Mouse (Mus musculus): Measurements from ENCODE around the gene Skp2.

Skp2 gene

DNA sequence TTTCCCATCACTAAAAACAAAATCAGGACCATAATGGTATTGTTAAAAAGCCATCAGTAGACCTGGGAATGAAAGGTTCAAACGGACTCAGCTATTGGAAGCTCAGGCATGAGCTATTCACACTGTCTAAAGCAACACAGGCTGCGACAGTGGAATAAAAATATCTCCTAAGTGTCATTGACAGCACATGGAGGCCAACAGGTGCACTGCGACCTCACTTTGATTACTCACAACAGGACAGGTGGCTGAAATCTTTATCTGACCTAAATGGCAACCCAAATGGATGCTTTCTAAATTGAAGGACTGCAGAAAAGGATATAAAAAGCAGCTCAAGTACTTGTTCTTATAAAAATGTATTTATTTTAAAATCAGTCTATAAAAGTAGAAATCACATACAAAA is 43.6 kb downstream of the Skp2 start:
- DNase-seq, result no peak

DNA sequence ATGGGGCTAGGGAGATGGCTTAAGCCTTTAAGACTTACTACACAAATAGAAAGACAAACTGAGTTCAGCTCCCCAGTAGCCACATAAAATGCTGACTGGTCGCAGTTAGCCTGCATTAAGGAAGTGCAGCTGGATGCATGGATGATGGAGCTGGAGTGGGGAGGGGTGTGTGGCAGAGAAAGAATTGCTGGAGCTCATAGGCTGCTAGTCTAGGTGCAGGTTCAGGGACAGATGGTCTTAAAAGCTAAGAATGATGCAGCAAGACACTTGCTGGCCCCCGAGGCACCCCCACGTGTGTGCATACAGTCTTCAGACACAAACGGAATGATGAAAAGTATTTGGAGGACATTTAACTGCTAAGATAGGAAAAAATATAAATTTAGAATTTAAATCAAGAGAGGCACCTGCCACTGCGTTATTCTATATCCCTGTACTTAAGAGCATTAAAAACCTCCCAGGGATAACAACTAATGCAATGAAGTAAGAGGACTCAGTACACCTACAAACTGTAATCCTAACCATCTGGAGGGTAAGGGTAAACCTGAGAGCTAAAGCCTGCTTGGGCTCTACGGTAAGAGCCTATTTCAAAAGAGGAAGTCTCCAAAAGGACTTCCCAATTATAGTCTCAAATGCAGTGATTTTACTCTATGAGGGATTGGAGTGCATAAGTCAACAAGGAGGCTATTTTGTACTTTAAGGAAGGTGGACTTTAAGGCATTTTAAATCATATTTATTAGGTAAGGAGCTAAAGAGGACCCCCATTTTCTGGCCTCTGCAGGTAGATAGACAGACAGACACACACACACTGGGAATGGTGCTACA is 44.5 kb downstream of the Skp2 start:
- DNase-seq, result no peak

DNA sequence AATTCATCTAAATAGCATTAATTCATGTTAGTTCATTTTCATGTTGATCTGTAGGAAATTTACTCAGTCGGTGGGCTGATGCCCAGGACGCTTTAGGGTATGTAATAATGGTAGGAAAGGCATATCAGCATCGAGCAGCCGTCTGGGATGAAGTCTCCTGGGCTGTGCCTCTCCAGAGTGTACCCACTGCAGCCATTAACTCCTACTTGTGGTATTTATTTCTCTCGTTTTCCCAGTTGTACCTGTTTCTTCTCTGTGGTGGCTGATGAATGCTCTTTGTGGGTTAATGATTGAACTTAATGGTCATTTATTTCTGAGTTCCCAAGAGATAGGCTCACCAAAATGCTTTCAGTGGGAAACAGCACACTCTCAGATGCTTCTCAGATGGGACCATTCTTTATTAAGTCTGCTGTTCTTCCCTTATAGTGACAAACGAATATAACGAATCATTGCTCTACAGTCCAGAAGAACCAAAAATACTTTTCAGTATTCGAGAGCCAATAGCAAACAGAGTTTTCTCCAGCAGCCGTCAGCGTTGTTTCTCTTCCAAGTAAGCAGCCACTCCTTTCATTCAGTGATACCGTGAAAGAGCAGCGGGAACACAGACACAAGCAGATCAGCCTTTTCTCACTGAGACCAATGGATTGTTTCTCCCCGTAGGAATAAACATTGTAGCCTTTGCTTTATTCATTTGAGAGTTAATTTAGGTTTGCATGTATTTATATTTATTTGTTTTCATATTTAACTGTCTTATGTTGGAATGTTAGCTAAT is 48.7 kb downstream of the Skp2 start:
- DNase-seq, result no peak

GRCm38 (mm10) chr15:9100446-9101077 is 54.7 kb downstream of the Skp2 start:
- peak; percentile 21 for DNase-seq

DNA sequence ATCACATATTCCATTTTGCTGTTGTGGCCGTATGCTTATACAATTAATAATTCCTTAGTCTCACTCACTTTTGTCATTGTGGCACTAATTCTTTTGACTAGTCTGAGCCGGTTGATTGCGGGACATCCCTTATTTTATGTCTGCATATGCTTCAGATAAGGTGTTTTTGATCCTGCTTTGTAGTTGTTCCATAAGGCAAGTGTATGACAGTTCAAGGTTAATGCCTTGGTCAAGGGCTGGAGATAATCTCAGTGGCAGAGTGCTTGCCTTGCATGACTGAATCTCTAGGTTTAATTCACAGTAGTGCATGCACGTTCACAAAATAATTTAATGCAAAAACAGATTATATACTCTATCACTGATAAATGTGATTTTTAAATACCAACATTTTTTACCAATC is 58.4 kb downstream of the Skp2 start:
- DNase-seq, result no peak

- DNase-seq, result peak; percentile 64
These were observed 60.9 kb downstream of the Skp2 start for GRCm38 (mm10) chr15:9094366-9094750.

DNA sequence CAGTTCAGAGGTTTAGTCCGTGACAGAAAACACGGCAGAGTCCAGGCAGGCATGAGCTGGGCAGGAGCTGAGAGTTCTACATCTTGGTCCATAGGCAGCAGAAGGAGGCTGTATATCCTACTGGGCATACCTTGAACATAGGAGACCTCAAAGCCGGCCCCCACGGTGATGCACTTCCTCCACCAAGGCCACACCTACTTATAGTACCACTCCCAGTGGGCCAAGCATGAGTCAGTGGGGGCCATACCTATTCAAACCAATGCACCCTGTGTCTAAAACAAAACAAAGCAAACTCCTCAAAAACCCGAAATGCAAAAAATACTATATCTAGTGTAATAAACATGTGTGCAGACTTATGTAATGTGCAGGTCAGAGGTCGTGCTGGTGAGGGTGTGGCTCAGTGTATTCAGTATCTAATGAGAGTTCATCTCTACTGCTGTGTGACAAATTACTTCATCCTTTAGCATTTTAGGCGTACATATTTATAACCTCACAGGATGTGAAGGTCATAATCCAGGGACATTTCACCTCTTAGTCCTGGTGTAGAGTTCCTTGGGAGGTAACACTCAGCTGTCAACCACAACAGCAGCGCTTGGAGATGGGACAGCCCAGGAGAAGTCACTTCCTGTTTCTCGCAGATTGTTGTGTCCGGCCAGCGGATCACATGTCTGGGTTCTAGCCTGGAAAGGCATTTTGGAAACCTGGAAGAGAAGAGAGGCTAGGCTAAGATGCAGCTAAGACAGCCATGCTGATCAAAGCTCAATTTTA is 61.4 kb downstream of the Skp2 start:
- no peak for DNase-seq

GRCm38 (mm10) chr15:9090662-9091061 is 64.6 kb downstream of the Skp2 start:
- no peak for DNase-seq

DNA sequence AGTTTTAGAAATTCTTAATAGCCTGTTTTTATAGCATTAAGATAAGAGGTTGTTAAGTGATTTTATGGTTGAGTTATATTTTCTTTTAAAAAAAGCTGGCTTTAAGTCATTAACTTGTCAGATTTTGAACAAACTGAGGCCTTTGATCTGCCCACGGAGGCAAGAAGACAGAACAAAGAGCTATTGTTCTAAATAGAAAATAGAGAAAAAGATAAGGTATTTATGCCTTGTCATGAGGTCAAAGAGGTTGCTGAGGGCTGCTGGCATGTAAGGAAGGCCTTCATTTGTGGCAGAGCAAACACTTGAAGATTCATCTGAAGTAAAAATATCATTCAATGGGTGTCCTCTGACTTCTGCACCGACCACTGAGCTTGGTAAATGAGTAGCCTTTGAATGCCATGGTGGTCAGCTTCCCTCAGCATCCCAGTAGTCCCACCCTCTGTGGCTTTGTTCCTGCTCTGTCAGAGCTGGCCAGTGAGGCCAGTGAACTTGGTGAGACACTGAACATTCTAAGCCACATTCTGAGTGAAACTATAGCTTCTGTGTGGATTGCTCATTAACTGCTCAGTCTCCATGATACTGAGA is 66.0 kb downstream of the Skp2 start:
- no peak for DNase-seq

DNA sequence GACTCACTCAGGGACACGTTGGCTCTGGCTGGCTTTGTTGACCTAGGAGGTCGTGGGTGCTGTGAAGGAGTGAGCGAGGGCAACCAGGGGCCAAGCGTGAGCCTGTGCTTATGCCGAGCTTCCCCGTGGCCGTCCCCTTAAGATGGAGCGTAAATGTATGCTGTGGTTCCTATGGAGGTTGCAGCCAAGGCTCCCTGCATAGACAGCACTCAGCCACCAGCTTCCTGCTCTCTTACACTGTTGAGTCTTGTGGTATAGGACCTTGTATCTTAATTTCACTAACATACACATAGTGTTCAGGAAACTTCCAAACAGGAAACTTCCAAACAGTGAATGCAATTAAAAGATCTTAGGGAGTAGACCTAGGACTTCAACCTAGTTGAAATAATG is 66.5 kb downstream of the Skp2 start:
- no peak for DNase-seq

GRCm38 (mm10) chr15:9087895-9088682 is 67.1 kb downstream of the Skp2 start:
- no peak for DNase-seq

- no peak for DNase-seq
These were observed 67.8 kb downstream of the Skp2 start for GRCm38 (mm10) chr15:9087421-9087820.

GRCm38 (mm10) chr15:9086813-9087212 is 68.4 kb downstream of the Skp2 start:
- DNase-seq, result no peak

DNA sequence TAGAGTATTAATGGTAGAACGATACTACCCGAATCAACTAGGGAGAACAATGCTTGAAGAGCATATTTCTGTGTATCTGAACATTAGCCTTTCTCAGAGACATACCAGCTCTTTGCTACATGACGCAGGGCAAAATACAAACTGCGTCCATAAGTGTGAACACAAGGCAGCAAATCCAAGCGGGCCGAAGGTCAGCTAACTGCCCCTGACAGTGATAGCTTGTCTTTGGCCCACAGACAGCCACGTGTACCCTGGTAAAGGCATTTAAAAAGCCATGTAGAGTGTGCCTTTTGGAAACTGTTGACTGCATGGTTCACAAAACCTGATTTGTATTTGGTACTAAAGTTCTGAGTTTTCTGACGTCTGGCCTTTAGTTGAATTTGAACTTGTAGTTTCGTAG is 72.5 kb downstream of the Skp2 start:
- no peak for DNase-seq

DNA sequence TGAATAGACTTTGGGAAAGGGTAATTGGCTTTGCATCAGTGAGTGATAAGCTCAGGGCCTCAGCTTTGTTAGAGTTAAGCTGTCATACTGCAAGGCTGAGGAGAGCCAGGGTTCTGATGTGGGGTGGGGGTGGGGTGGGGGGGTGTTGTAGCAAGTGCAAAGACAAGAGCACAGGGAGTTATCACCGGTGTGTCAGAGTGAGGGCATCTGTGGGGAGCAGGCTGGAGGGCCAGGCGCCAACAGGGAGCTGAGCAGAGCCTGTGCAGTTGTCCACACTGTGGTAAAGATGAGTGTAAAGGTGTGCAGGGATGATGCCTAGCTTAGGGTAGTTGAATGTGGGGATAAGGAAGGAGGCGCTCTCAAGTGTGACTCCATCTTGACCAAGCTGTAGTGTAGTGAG is 73.9 kb downstream of the Skp2 start:
- DNase-seq, result no peak

DNA sequence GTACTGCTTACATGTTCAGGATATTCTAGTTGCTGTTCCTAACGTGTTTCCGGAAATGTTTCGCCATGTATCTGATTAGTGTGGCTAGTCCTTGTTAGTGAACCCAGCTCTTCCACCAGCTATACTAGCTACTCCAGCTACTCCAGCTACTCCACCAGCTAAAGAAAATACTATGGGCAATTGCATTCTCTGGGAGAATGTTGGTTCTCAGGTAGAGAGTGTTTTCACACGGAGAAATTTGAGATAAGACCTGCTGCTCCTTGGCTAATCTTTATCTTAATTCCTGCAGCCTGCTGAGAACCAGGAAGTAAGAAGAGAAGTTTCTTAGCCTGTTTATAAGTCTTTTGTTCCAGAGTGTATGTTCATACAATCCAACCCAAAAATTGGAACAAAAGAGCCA is 75.0 kb downstream of the Skp2 start:
- no peak for DNase-seq

DNA sequence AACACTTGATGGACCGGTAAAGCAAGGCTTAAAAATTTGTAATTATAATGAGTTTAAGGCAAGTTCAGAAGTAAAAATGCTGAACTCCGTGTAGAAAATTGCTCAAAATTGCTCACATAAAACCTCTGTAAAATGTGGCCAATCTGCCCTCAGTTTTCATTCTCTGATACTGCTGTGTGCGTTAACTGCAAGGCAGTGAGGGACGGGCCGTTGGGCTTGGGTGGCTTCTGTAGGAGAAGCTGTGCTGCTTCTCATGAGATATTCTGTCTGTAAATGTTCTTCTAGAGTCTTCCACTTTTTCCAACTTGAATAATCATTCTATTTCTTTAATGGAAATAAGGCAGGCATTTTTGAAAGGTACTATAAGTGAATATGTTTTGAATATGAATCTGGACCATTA is 75.6 kb downstream of the Skp2 start:
- DNase-seq, result no peak

DNA sequence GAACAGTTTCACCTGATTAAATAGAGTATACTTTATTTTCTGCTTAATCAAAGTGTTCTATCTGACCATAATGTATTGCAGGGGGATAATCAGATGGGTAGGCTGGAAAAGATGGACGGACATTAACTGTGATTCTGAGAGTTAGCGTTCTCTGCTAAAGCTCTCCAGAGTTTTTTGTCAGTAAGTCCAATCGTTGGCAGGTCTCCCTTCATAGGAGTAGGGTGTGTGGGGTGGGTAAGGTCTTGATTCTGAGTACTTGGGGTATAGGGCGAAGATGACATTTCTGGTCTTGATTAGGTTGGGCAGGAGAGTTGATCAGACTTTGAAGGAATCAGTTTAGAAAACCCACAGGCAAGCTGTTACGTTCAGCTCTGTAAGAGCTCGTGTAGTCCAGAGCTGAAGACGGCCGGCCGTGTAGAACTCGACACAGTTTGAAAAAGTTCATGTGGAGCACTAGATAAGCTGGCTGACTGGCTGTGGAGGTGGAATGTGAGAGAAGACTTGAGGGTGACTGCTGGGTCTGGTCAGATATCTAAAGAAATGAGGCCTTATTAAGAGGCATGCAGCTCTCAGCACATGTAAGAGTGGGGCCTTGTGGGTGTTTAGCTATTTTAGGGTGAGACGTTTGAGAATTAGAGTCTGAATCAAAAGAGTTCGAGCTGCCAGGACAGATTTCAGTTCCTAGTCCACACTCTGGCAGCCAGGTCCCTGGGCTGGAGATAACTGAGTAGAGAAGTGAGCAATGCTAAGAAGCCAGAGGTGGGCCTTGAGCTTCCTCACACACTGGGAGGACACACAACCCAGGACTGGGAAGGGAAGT is 76.5 kb downstream of the Skp2 start:
- no peak for DNase-seq

GRCm38 (mm10) chr15:9075608-9076200 is 79.5 kb downstream of the Skp2 start:
- DNase-seq, result no peak

DNA sequence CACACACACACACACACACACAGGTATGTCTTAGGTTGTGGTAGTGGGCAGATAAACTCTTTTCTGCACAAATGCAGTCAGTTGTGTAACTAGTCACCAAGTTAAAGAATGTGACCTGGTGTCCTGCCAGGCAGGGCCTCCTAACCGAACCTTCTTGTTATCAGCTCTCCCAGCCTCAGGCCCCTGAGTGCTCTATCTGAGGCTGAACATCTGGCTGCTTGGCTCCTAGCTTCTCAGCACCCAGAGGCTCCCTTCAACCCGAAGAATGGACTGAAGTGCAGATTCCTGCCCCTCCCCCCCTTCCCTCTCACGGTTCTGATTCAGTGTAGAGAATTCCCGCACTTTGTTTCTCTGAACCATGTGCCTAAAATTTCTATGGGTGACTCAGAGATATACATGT is 80.6 kb downstream of the Skp2 start:
- no peak for DNase-seq

DNA sequence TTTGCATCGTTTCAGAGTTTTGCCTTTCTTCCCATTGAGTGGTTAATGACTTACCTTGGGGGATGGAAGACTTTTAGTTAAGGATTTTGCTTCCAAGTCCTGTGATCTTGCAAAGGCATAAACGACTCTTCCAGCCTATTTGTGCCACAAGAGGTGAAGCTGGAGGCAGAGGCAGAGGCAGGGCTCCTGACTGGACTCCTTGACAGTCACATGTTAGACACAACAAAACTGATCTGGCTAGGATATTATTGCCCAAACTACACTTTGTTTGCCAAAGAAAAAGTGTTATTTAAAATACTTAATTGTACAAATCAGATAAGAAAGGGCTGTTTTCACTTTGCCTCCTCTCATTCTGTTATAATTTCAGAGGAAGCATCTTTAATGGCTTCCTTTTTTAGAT is 81.1 kb downstream of the Skp2 start:
- no peak for DNase-seq
